Mouse (Mus musculus) ES-E14 (cell line): Measurements from ENCODE around the gene Fli1.

Experiments used
- CHD2 ChIP-seq: IDR thresholded peaks from 2 replicates; pipeline ENCODE4 v1.6.1; 2014; ENCODE audit warnings: mild to moderate bottlenecking, low read depth, low read length, inconsistent platforms
- HCFC1 ChIP-seq: IDR thresholded peaks from 2 replicates; pipeline ENCODE4 v1.6.1; 2012; ENCODE audit warnings: low read length, inconsistent platforms, borderline replicate concordance; ENCODE audit not compliant: insufficient read depth
- MAFK ChIP-seq: IDR thresholded peaks from 2 replicates; pipeline ENCODE4 v1.6.1; 2014; ENCODE audit warnings: mild to moderate bottlenecking, low read depth, low read length, inconsistent platforms; ENCODE audit not compliant: insufficient read depth
- ZC3H11A ChIP-seq: IDR thresholded peaks from 2 replicates; pipeline ENCODE4 v1.6.1; 2012; ENCODE audit warnings: low read depth, mild to moderate bottlenecking, inconsistent platforms, low read length, borderline replicate concordance
- ZNF384 ChIP-seq: IDR thresholded peaks from 2 replicates; pipeline ENCODE4 v1.6.1; 2012; ENCODE audit warnings: low read depth, low read length, inconsistent platforms

DNA sequence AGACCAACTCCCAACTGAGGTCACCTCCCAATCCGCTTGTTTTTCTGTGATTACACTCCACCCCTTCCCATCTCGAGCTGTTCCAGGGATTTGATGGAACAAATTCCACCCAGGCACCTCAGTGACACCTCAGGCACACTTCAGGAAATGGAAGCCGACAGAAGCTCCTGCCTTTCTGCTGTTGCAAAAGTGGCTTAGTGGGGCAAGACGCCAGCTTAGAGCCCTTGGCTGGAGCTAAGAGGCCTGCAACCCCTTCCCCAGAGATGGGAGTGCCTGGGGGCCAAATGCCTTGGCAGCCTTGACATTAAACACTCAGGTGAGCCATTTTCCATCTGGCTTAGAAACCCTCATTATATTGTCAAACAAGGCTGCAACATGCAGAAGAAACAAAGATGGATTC lies 29.0 kb upstream of the Fli1 start:
- no peak for TF ChIP-seq ZC3H11A
- TF ChIP-seq HCFC1: no peak
- no peak for TF ChIP-seq MAFK
- no peak for TF ChIP-seq CHD2
- no peak for TF ChIP-seq ZNF384
